Mouse (Mus musculus) liver, embryonic 12.5 days (tissue): Measurements from ENCODE around the gene Tm9sf4. TPM values are rescaled to one million over a fixed set of nuclear protein-coding genes. Genes with fewer than 3 reads are reported as not detected.

Experiments
- ATAC-seq: fragments of 200-750 bp; cut with Nextera tagmentation; 2 replicates; pipeline ENCODE4 v1.8.0; 2017; ENCODE audit warnings: moderate number of reproducible peaks, mild to moderate bottlenecking, moderate library complexity
- H3K27ac ChIP-seq: fragments of 300-500 bp; sonication (generic); 2 replicates; pipeline ENCODE4 v1.5.1; 2016; ENCODE audit warnings: mild to moderate bottlenecking
- H3K27me3 ChIP-seq: fragments of 300-500 bp; sonication (generic); replicated peaks from 2 replicates; pipeline ENCODE4 v1.6.1; 2016; ENCODE audit warnings: mild to moderate bottlenecking, moderate library complexity
- H3K36me3 ChIP-seq: fragments of 300-500 bp; sonication (generic); 2 replicates; pipeline ENCODE4 v1.6.1; 2016; ENCODE audit warnings: mild to moderate bottlenecking, moderate library complexity
- H3K4me1 ChIP-seq: fragments of 300-500 bp; sonication (generic); 2 replicates; pipeline ENCODE4 v1.6.1; 2016
- H3K4me2 ChIP-seq: fragments of 300-500 bp; sonication (generic); 2 replicates; pipeline ENCODE4 v1.6.1; 2016; ENCODE audit warnings: mild to moderate bottlenecking, moderate library complexity
- H3K4me3 ChIP-seq: fragments of 300-500 bp; sonication (generic); 2 replicates; pipeline ENCODE4 v1.5.1; 2016; ENCODE audit warnings: mild to moderate bottlenecking, moderate library complexity
- H3K9ac ChIP-seq: fragments of 300-500 bp; sonication (generic); 2 replicates; pipeline ENCODE4 v1.6.1; 2016; ENCODE audit warnings: mild to moderate bottlenecking, moderate library complexity
- H3K9me3 ChIP-seq: fragments of 300-500 bp; sonication (generic); replicated peaks from 2 replicates; pipeline ENCODE4 v1.6.1; 2016; ENCODE audit warnings: mild to moderate bottlenecking, moderate library complexity
- WGBS: fragments of 180-500 bp; shearing (Covaris S2); methylation state at CpG from one replicate; pipeline ENCODE4 v1.1.7; 2016; ENCODE audit not compliant: insufficient replicate concordance; 5-methylcytosine and 5-hydroxymethylcytosine counted together
- polyA plus RNA-seq: library from polyadenylated mRNA; unstranded; fragments of >200 nt; fragmentation: Nextera tagmentation; extraction: Ambion mirVana; gene quantifications from 2 replicates; pipeline ENCODE4 v1.2.1, GENCODE M21; 2016

The Tm9sf4 gene
- polyA plus RNA-seq, 1 experiment from 2014 or later, result 44.8 TPM

DNA sequence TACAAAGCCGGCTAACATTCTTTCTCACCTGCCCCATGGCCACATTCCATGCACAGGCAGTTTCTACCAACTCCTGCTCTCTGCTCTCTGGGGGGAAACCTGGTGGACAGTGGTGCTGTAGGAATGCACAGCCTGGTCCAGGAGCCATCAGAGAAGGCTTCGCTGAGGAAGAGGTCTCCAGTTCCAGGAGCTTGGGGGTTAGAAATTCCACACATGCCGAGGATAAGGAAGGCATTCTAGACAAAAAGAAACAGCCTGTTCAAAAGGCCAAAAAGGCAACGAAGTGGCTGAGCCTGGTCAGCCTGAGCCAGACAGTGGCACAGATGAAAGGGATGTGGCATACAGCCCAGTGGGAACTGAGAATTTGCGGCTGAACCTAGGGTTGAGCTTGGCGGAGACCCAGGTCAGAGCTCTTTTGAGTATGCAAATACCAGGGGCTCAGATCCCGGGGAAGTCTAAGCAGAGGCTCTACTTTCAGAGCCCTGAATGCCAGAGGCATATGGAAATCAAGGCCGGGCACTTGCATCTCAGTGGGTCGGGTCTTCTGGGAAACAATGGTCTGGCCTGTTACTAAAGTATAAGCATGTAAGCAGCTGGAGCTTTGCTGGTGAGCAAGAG lies 21.0 kb upstream of the Tm9sf4 start:
- Histone ChIP-seq H3K27ac (no peak overlapping the region), H3K27me3 (peaks cover 18% of the 10 kb centered on the region; the same call in 1 of the 2 replicates), H3K4me3 (no peak overlapping the region), H3K4me2 (no peak overlapping the region), H3K9ac (no peak overlapping the region), H3K9me3 (no peaks in the 10 kb centered on the region), H3K4me1 (no peaks in the 10 kb centered on the region), H3K36me3 (no peaks in the 10 kb centered on the region)
- WGBS, result 40% methylated on average over 9 of the region's 9 CpGs
- ATAC-seq, result no peak

DNA sequence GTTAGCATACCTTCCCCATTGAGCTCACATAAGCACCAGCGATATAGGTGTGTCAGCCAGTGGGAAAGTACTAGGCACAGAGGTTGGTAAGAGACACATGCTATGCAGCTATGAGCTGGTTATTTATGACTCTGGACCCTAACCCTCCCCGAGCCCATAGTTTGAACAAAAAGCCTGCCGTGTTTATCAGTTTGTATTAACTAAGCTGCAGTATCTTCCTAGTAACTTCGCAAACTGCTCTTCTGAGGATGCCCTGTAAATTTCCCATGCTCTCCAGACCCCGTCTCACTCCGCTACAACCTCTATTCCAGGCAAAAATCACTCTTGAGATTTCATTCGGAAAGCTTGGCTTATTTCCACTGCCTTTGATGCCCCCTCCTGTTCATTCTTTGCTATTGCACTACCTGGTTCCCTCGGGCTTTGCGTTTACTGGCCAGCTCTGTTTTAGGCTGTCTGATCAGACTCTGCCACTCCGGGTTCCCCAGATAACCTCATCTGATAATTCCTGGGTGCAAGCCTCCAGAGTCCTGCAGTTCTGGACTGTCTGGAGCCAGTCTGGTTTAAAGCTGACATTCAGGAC lies 18.4 kb upstream of the Tm9sf4 start:
- Histone ChIP-seq H3K9ac (no peak overlapping the region), H3K4me2 (no peak overlapping the region), H3K4me3 (no peak overlapping the region), H3K27me3 (peaks cover 24% of the 10 kb centered on the region), H3K9me3 (no peaks in the 10 kb centered on the region), H3K27ac (no peak overlapping the region), H3K4me1 (no peaks in the 10 kb centered on the region), H3K36me3 (no peaks in the 10 kb centered on the region)
- WGBS, result 24% methylated on average over 10 of the region's 10 CpGs
- no peak for ATAC-seq

DNA sequence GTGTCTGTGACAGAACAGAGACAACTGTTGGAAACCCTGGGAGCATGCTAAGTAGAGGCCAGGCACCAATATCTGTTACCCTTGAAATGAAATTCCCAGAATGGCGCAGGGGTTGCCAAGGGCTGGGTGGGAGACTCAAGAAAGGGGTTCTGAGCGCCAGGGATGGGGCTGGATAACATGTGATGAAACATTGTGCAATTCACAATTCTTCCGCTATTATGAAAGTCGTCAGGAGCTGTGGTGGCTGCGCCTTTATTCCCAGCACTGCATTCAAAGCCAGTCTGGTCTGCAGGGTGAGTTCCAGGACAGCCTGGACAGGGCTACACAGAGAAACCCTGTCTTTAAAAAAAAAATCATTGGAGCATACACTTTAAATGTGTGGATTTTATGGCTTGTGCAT lies 15.8 kb upstream of the Tm9sf4 start:
- Histone ChIP-seq H3K27me3 (peaks cover 35% of the 10 kb centered on the region), H3K36me3 (no peaks in the 10 kb centered on the region), H3K9me3 (no peaks in the 10 kb centered on the region), H3K4me3 (no peak overlapping the region), H3K4me2 (no peak overlapping the region), H3K9ac (no peak overlapping the region), H3K4me1 (no peaks in the 10 kb centered on the region), H3K27ac (no peak overlapping the region)
- ATAC-seq, result no peak
- WGBS, result 65% methylated on average over 5 of the region's 5 CpGs

DNA sequence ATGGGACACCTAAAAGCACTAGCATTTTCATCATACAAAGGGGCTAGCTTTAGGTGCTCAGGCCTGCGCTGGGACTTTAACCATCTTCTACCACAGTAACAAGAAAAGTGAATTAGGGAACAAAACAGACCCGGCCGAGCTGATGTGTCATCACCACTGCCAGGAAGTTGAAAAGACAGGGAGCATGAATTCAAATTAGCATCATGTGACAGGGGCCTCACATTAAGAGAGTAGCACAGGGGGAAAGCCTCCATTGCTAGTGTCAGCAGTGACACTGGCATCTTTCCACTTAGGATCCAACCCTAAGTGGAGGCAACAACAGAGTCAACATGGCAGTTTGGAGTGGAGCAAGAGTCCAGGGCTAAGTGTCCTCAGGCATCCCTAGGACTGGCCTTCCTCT lies 13.9 kb upstream of the Tm9sf4 start:
- Histone ChIP-seq H3K4me1 (no peaks in the 10 kb centered on the region), H3K36me3 (no peaks in the 10 kb centered on the region), H3K4me3 (no peak overlapping the region), H3K9ac (no peak overlapping the region), H3K4me2 (no peak overlapping the region), H3K9me3 (no peaks in the 10 kb centered on the region), H3K27me3 (peaks cover 40% of the 10 kb centered on the region), H3K27ac (no peak overlapping the region)
- WGBS, result 63% methylated on average over 3 of the region's 3 CpGs
- ATAC-seq, result no peak

DNA sequence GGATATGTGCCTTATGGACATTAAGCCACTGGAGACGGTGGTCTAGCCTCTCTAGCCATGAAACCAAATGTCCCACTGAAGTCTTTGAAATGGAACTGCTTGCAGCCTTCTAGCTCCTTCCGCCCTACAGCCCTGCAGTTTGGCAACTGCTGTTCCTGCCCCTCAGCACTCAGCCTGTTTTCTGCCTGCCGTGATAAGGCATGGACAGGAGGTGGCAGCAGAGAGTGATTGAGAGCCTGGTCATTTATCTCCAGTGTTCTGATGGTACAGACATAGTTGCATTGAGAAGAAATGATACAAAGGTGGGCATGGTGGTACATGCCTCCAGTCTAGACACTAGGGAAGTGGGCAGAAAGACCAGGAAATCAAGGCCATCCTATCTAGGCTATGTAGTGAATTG lies 13.4 kb upstream of the Tm9sf4 start:
- Histone ChIP-seq H3K4me2 (no peak overlapping the region), H3K36me3 (no peaks in the 10 kb centered on the region), H3K9ac (no peak overlapping the region), H3K27ac (no peak overlapping the region), H3K4me3 (no peak overlapping the region), H3K9me3 (no peaks in the 10 kb centered on the region), H3K27me3 (peaks cover 41% of the 10 kb centered on the region), H3K4me1 (no peaks in the 10 kb centered on the region)
- ATAC-seq, result peak; percentile 46; the same call in 1 of the 2 replicates
- WGBS, result 15% methylated on average over 3 of the region's 3 CpGs

DNA sequence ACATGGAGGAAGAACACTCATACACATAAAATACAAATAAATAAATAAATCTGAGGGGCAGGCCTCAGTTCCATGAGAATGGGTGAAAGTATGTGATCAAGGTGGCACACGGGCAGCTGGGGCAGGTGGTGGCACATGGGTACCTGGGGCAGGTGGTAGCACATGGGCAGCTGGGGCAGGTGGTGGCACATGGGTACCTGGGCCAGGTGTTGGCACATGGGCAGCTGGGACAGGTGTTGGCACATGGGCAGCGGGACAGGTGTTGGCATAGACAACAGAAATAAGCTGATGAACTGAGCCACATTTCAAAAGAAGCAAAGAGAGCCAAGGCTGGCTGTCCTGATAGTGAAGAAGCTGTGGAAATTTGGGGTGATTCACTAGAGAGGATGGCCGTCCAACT lies 11.4 kb upstream of the Tm9sf4 start:
- H3K4me2 ChIP-seq, result no peak overlapping the region
- H3K9me3 ChIP-seq, result no peaks in the 10 kb centered on the region
- no peak overlapping the region for H3K9ac ChIP-seq
- H3K4me1 ChIP-seq, result no peaks in the 10 kb centered on the region
- no peak overlapping the region for H3K27ac ChIP-seq
- H3K27me3 ChIP-seq, result peaks cover 53% of the 10 kb centered on the region
- H3K36me3 ChIP-seq, result no peaks in the 10 kb centered on the region
- 62% methylated on average over 3 of the region's 3 CpGs for WGBS
- no peak overlapping the region for H3K4me3 ChIP-seq
- no peak for ATAC-seq

DNA sequence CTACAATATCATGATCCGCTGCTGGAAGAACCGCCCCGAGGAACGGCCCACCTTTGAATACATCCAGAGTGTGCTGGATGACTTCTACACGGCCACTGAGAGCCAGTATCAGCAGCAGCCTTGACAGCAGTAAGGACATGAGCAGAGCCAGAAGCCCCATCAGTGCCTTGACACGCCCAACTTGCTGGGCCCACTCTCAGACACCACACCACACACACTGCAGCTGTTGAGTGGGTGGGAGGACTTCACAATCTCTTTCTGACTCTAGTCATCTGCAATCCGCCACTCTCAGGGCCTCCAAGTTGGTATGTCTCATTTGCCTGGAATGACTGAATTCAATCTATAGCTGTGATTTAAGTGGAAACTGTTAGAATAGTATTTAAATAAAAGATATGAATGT lies 10.1 kb upstream of the Tm9sf4 start:
- Histone ChIP-seq H3K36me3 (no peaks in the 10 kb centered on the region), H3K4me3 (no peak overlapping the region), H3K27ac (no peak overlapping the region), H3K4me1 (no peaks in the 10 kb centered on the region), H3K9ac (no peak overlapping the region), H3K27me3 (peaks cover 43% of the 10 kb centered on the region), H3K9me3 (no peaks in the 10 kb centered on the region), H3K4me2 (no peak overlapping the region)
- ATAC-seq, result no peak
- WGBS, result 62% methylated on average over 7 of the region's 7 CpGs

DNA sequence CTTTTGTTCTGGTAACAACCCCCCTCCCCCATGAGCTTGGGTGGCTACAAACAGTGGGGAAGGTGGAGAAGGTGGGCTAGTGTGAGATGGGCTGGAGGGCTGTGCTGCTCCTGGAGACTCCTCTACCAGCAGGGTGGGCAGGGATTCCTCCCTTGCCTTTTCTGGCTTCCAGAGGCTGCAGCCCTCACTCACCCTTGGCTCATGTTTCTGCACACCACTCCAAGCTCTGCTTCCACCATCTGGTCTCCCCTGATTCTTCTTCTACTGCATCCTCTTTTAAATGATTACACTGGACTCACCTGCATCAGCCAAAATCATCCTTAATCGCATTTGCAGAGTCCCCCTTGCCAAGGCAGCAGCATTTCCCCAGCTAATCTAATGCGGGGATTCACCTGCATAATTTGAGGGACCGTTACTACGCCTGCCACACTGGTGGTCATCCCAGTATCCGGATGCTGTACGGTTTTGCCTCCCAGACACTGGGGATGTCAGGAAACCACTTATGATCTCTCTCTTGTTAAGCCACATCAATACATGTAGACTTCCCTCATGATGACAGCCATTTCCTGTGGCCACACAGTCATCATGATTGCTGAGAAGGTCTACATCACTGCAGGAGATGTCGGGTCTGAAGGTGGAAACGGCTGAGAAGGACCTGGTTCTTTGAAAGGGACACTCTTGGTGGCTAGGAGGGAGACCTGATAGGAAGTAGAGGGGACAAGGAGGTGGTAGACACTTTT lies 9.0 kb upstream of the Tm9sf4 start:
- Histone ChIP-seq H3K9ac (no peak overlapping the region), H3K36me3 (no peaks in the 10 kb centered on the region), H3K4me1 (no peaks in the 10 kb centered on the region), H3K9me3 (no peaks in the 10 kb centered on the region), H3K27ac (no peak overlapping the region), H3K27me3 (peaks cover 43% of the 10 kb centered on the region), H3K4me3 (no peak overlapping the region), H3K4me2 (no peak overlapping the region)
- ATAC-seq, result no peak
- 36% methylated on average over 8 of the region's 8 CpGs for WGBS

DNA sequence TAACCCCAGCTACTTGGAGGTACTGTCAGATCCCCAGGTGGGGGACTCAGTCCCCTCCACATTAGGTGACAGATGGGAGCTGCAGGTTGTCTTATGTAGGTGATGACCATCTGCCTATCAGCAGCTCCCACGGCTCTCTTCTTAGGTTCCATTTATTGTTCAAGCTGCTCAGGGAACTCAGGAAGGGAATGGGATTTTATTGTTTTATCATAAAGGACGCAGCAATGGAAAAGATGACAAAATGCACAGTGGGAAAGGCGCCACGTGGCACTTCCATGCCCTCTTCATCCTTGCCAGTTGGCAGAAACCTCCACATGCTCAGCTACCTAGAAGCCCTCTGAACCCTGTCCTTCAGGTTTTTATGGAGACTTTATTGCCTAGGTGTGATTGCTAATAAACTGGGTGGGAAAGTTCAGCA lies 8.1 kb upstream of the Tm9sf4 start:
- Histone ChIP-seq H3K27me3 (peaks cover 43% of the 10 kb centered on the region), H3K9ac (no peak overlapping the region), H3K9me3 (no peaks in the 10 kb centered on the region), H3K4me2 (no peak overlapping the region), H3K36me3 (no peaks in the 10 kb centered on the region), H3K4me1 (no peaks in the 10 kb centered on the region), H3K27ac (no peak overlapping the region), H3K4me3 (no peak overlapping the region)
- no peak for ATAC-seq
- 51% methylated on average over 4 of the region's 4 CpGs for WGBS

DNA sequence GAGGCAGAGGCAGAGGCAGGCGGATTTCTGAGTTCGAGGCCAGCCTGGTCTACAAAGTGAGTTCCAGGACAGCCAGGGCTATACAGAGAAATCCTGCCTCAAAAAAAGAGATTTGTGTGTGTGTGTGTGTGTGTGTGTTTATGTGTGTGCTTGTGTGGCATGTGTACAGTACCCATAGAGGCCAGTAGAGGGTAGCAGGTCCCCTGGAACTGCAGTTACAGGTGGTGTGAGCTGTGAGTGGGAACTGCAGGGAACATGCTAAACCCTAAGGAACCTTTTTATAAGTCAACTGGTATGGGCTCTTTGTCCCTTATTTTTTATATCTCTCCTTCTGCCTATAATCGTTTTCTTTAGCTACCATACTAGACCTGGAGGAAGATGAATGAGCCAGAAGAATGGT lies 3.8 kb upstream of the Tm9sf4 start:
- WGBS, result 45% methylated on average over 3 of the region's 3 CpGs
- Histone ChIP-seq H3K4me3 (no peak overlapping the region), H3K27me3 (peaks cover 19% of the 10 kb centered on the region), H3K9me3 (no peaks in the 10 kb centered on the region), H3K36me3 (no peaks in the 10 kb centered on the region), H3K27ac (no peak overlapping the region), H3K4me1 (peaks cover 20% of the 10 kb centered on the region), H3K4me2 (no peak overlapping the region), H3K9ac (no peak overlapping the region)
- no peak for ATAC-seq

DNA sequence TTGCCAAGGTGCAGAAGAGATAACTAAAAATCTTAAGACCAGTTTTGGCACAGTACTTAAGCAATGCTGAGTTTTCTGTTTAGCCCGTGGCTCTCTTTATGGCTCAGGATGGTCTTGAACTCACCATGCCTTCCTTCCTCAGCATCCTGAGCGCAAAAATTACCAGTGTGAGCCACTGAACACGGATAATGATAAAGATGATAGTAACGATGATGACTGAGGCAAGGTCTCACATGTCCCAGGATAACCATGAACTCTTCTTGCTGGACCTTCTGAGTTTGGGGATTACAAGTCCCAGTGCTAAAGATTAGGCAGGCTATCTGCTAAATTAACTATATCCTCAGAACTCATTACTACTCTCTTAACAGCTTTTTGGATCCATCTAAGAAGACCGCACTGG lies 970 bp upstream of the Tm9sf4 start:
- Histone ChIP-seq H3K4me3 (no peak overlapping the region), H3K4me2 (no peak overlapping the region), H3K9ac (no peak overlapping the region), H3K9me3 (no peaks in the 10 kb centered on the region), H3K27me3 (no peaks in the 10 kb centered on the region), H3K27ac (no peak overlapping the region), H3K36me3 (peaks cover 15% of the 10 kb centered on the region), H3K4me1 (peaks cover 32% of the 10 kb centered on the region)
- no peak for ATAC-seq
- WGBS, result 68% methylated on average over 5 of the region's 5 CpGs

DNA sequence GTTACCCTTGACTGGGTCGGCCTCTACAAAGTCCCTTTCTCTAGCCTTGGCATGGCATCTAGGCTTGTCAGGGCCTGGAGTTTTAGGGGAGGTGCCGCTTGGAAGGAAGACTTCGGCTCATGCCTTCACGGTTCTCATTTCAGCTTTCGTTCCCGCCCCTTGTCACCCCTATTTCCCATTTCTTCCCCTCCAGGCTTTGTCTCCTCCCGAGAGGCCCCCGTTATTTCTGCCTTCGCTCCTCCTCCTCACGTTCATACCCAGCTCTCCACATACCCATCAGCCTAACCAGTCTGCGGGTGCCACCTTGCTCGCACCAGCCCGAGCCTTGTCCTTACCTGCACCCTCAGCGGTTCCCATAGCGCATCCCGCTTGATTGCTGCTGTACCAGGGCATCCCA lies 579 bp downstream of the Tm9sf4 start:
- H3K9ac ChIP-seq, result peak overlapping the region; percentile 83
- peak overlapping the region; percentile 92 for H3K4me2 ChIP-seq
- peaks cover 18% of the 10 kb centered on the region for H3K36me3 ChIP-seq
- H3K27ac ChIP-seq, result peak overlapping the region; percentile 82
- H3K4me1 ChIP-seq, result peaks cover 39% of the 10 kb centered on the region
- H3K9me3 ChIP-seq, result no peaks in the 10 kb centered on the region
- peak overlapping the region; percentile 76 for H3K4me3 ChIP-seq
- peak; percentile 57 for ATAC-seq
- 0% methylated on average over 16 of the region's 16 CpGs for WGBS
- H3K27me3 ChIP-seq, result no peaks in the 10 kb centered on the region
